Mouse (Mus musculus) layer of hippocampus, postnatal 36 days (tissue): Measurements from ENCODE around the gene Stk32c. TPM values are rescaled to one million over a fixed set of nuclear protein-coding genes. Genes with fewer than 3 reads are reported as not detected.

Source experiments
- DNase-seq, 2 experiments: peaks; one replicate each; pipeline ENCODE4 v3.0.0; 2022
- total RNA-seq, 2 experiments: library from RNA; stranded (reverse); gene quantifications; 2 replicates each; pipeline ENCODE4 v1.2.3; 2021

Gene Stk32c
- total RNA-seq, 2 experiments from 2014 or later: 101 to 105 TPM

- peak in 1 of 2 experiments; percentile 59 for DNase-seq
Observed at GRCm38 (mm10) chr7:139089892-139090874, 122.9 kb downstream of the Stk32c start.

GRCm38 (mm10) chr7:139087801-139088200, 125.3 kb downstream of the Stk32c start:
- no peak for DNase-seq

- no peak for DNase-seq
Observed at GRCm38 (mm10) chr7:139086195-139087158, 126.6 kb downstream of the Stk32c start.

GRCm38 (mm10) chr7:139085629-139086194, 127.4 kb downstream of the Stk32c start, which contains the start of gene Dpysl4:
Gene Dpysl4 (plus strand): TSS chr7:139086001.
- peak; percentile 85 for DNase-seq

GRCm38 (mm10) chr7:139084316-139084715, 128.8 kb downstream of the Stk32c start:
- no peak for DNase-seq

- no peak for DNase-seq
Observed at GRCm38 (mm10) chr7:139082281-139082680, 130.8 kb downstream of the Stk32c start.

GRCm38 (mm10) chr7:139081158-139081557, 131.9 kb downstream of the Stk32c start:
- DNase-seq: no peak

GRCm38 (mm10) chr7:139080714-139081113, 132.4 kb downstream of the Stk32c start:
- DNase-seq: no peak

GRCm38 (mm10) chr7:139079141-139079540, 134.0 kb downstream of the Stk32c start:
- no peak for DNase-seq

- no peak for DNase-seq
Observed at GRCm38 (mm10) chr7:139078181-139078580, 134.9 kb downstream of the Stk32c start.

- no peak for DNase-seq
Observed at GRCm38 (mm10) chr7:139077283-139077682, 135.8 kb downstream of the Stk32c start.

- DNase-seq: no peak
Observed at GRCm38 (mm10) chr7:139075054-139075794, 137.9 kb downstream of the Stk32c start.

GRCm38 (mm10) chr7:139074189-139074588, 138.9 kb downstream of the Stk32c start:
- no peak for DNase-seq

GRCm38 (mm10) chr7:139068182-139068623, 144.9 kb downstream of the Stk32c start:
- DNase-seq: peak; percentile 78 to 84

- DNase-seq: no peak
Observed at GRCm38 (mm10) chr7:139063406-139063805, 149.7 kb downstream of the Stk32c start.

Other genes with a start within 250 kb of the Stk32c start
- gene Dpysl4, start 127.3 kb downstream of the Stk32c start, total RNA-seq: 10 to 100 TPM; 48.3 to 58.7 TPM
- 1 to 10 TPM; 5.3 to 5.5 TPM for gene Lrrc27, start 319 bp downstream of the Stk32c start, total RNA-seq
- gene Pwwp2b, start 35.2 kb upstream of the Stk32c start, total RNA-seq: 10 to 100 TPM; 30.0 to 31.6 TPM
- gene Inpp5a, start 175.8 kb upstream of the Stk32c start, total RNA-seq: 10 to 100 TPM; 38.7 to 42.9 TPM